Mouse (Mus musculus) lung, postnatal 4 days (tissue): Measurements from ENCODE around the gene Gli2.

Experiments used
- DNase-seq, 2 experiments: peaks; one replicate each; pipeline ENCODE4 v3.0.0; 2021

The Gli2 gene

GRCm38 (mm10) chr1:118898351-118898750 lies 155.1 kb downstream of the Gli2 start:
- DNase-seq, result no peak

- peak; percentile 35 to 75 for DNase-seq
Measured at GRCm38 (mm10) chr1:118895026-118895762, 158.2 kb downstream of the Gli2 start.

GRCm38 (mm10) chr1:118891395-118891794 lies 162.0 kb downstream of the Gli2 start:
- no peak for DNase-seq

GRCm38 (mm10) chr1:118890125-118890875 lies 163.1 kb downstream of the Gli2 start:
- no peak for DNase-seq

GRCm38 (mm10) chr1:118880781-118881247 lies 172.6 kb downstream of the Gli2 start:
- peak; percentile 6 to 68 for DNase-seq

- no peak for DNase-seq
Measured at GRCm38 (mm10) chr1:118878291-118878690, 175.1 kb downstream of the Gli2 start.

- DNase-seq, result no peak
Measured at GRCm38 (mm10) chr1:118875227-118875626, 178.2 kb downstream of the Gli2 start.

- DNase-seq, result no peak
Measured at GRCm38 (mm10) chr1:118873559-118873958, 179.9 kb downstream of the Gli2 start.

- no peak for DNase-seq
Measured at GRCm38 (mm10) chr1:118864735-118865134, 188.7 kb downstream of the Gli2 start.

- DNase-seq, result no peak
Measured at GRCm38 (mm10) chr1:118864031-118864430, 189.4 kb downstream of the Gli2 start.

GRCm38 (mm10) chr1:118858101-118858500 lies 195.3 kb downstream of the Gli2 start:
- DNase-seq, result no peak

GRCm38 (mm10) chr1:118830658-118831057 lies 222.8 kb downstream of the Gli2 start:
- no peak for DNase-seq

GRCm38 (mm10) chr1:118826614-118827013 lies 226.8 kb downstream of the Gli2 start:
- DNase-seq, result no peak

- DNase-seq, result peak in 1 of 2 experiments; percentile 29
Measured at GRCm38 (mm10) chr1:118825467-118826219, 227.8 kb downstream of the Gli2 start.

- DNase-seq, result no peak
Measured at GRCm38 (mm10) chr1:118825035-118825434, 228.4 kb downstream of the Gli2 start.

- no peak for DNase-seq
Measured at GRCm38 (mm10) chr1:118822258-118822657, 231.2 kb downstream of the Gli2 start.

GRCm38 (mm10) chr1:118815015-118815414 lies 238.4 kb downstream of the Gli2 start:
- DNase-seq, result no peak

GRCm38 (mm10) chr1:118810336-118810735 lies 243.1 kb downstream of the Gli2 start:
- no peak for DNase-seq

GRCm38 (mm10) chr1:118806727-118807126 lies 246.7 kb downstream of the Gli2 start:
- no peak for DNase-seq

- no peak for DNase-seq
Measured at GRCm38 (mm10) chr1:118802166-118802565, 251.3 kb downstream of the Gli2 start.

- no peak for DNase-seq
Measured at GRCm38 (mm10) chr1:118799322-118800116, 253.9 kb downstream of the Gli2 start.

GRCm38 (mm10) chr1:118795415-118796167 lies 257.8 kb downstream of the Gli2 start:
- no peak for DNase-seq
